Mouse (Mus musculus): ENCODE results near the gene Btbd9. TPM values are rescaled to one million over a fixed set of nuclear protein-coding genes. Genes with fewer than 3 reads are reported as not detected.

The Btbd9 gene
- total and polyA plus RNA-seq, 2 experiments from 2014 or later, result 85.5 to 138 TPM

DNA sequence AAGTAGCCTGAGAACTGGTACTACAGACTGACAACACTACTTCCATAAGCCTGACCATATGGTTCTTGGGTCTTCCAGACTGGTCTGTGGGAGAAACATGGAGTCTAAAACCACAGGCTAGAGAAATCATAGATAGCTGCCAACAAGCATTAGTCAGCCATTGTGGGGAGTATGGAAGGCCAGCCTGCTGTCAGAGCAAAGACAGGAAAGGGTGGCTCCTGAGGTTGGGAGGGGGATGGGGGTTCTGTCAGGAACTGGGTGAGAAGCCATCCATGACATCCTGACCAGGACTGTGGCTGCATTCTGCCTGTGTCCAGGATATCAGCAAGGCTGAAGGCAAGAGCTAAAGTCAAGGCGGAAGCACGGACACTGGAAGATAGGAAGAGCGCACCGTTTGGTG, 137.5 kb downstream of the Btbd9 start:
- Histone ChIP-seq H3K9me3 (ENCODE audit: low read length) (no peaks in the 10 kb centered on the region), H3K4me1 (ENCODE audit: insufficient read depth, low read length) (no peaks in the 10 kb centered on the region; the same call in 1 of the 2 replicates), H3K27me3 (ENCODE audit: insufficient read depth, low read length) (no peaks in the 10 kb centered on the region), H3K36me3 (ENCODE audit: insufficient read depth, low read length) (no peaks in the 10 kb centered on the region), H3K27ac (ENCODE audit: low read depth, low read length) (no peak overlapping the region), H3K9ac (replicated peaks; ENCODE audit: low read length, poor library complexity, severe bottlenecking) (no peak overlapping the region), H3K4me2 (ENCODE audit: low read depth, low read length, poor library complexity, severe bottlenecking) (no peak overlapping the region), H3K4me3 (ENCODE audit: low read depth, low read length) (no peak overlapping the region)
- DNase-seq (ENCODE audit: low spot score) (no peak), ATAC-seq (ENCODE audit: low FRiP score) (no peak)
- TF ChIP-seq CTCF (IDR thresholded peaks at IDR 0.05), result no peak
- 96% methylated on average over 4 of the region's 4 CpGs for WGBS

DNA sequence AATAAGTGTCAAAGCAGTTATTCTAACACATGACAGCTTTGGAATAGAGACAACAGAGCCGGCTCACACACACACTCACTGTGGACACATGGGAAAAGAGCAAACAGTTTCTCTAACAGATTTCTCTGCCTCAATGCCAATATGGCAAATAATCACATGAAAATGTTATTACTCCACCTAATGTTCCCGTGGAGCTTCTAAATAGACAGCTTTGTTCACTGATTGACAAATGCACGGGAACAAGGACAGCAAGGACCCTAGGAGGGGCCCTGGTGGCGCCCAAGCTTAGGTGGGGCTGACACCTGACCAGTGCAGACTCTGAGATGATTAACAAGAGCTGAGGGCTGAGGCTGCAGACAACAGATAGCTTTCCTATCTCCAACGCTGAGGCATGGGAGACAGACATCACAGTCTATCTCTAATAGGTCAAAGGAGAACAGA, 140.2 kb downstream of the Btbd9 start:
- no peak for ATAC-seq (ENCODE audit: low FRiP score)
- no peak for DNase-seq (ENCODE audit: low spot score)
- TF ChIP-seq CTCF (IDR thresholded peaks at IDR 0.05), result no peak
- 58% methylated on average over 5 of the region's 5 CpGs for WGBS
- Histone ChIP-seq H3K4me2 (ENCODE audit: low read depth, low read length, poor library complexity, severe bottlenecking) (no peak overlapping the region), H3K9ac (replicated peaks; ENCODE audit: low read length, poor library complexity, severe bottlenecking) (no peak overlapping the region), H3K4me1 (ENCODE audit: insufficient read depth, low read length) (no peaks in the 10 kb centered on the region; the same call in 1 of the 2 replicates), H3K9me3 (ENCODE audit: low read length) (no peaks in the 10 kb centered on the region), H3K4me3 (ENCODE audit: low read depth, low read length) (no peak overlapping the region), H3K36me3 (ENCODE audit: insufficient read depth, low read length) (no peaks in the 10 kb centered on the region), H3K27me3 (ENCODE audit: insufficient read depth, low read length) (no peaks in the 10 kb centered on the region), H3K27ac (ENCODE audit: low read depth, low read length) (no peak overlapping the region)

DNA sequence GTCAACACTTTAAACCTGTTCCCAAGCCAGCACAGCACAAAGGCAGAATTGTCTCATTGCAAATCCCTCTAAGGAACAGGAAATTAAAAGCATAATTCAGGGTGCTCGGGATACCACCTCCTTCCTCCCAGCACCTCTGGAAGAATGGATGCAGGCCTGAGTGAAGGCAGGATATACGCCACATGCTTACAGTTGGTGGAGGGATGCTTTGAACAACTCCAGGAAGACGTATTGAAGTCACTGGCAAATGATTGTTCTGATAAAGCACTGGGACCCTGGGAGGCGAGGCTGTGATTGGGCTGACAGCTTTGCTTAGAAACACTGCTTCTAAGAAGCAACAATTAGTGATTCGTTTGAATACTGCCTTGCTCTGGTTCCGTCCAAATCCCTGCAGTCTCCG, 140.8 kb downstream of the Btbd9 start:
- Histone ChIP-seq H3K4me1 (ENCODE audit: insufficient read depth, low read length) (no peaks in the 10 kb centered on the region; the same call in 1 of the 2 replicates), H3K27me3 (ENCODE audit: insufficient read depth, low read length) (no peaks in the 10 kb centered on the region), H3K27ac (ENCODE audit: low read depth, low read length) (no peak overlapping the region), H3K9me3 (ENCODE audit: low read length) (no peaks in the 10 kb centered on the region), H3K4me3 (ENCODE audit: low read depth, low read length) (no peak overlapping the region), H3K9ac (replicated peaks; ENCODE audit: low read length, poor library complexity, severe bottlenecking) (no peak overlapping the region), H3K36me3 (ENCODE audit: insufficient read depth, low read length) (no peaks in the 10 kb centered on the region), H3K4me2 (ENCODE audit: low read depth, low read length, poor library complexity, severe bottlenecking) (no peak overlapping the region)
- 55% methylated on average over 7 of the region's 7 CpGs for whole genome bisulfite sequencing
- ATAC-seq (ENCODE audit: low FRiP score), result no peak
- TF ChIP-seq CTCF (IDR thresholded peaks at IDR 0.05), result no peak
- no peak for DNase-seq (ENCODE audit: low spot score)

DNA sequence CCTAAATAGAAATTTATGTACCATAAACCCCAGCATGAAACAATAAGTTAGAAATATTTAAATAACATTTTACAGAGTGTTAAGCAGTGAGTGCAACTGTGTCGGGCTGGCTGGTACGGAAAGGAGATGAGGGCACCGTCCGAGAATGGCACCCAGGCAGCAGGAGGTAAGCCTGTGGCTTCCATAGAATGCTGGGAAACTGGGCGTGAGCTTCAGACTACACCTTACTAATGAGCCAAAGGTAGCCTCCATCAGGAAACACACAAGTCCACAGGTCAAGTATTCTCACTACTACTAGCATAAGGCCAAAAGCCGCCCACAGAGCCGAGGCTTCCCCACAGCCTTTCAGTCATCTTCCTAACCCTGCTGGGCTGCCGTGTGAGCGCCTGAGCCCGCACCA, 144.2 kb downstream of the Btbd9 start:
- Histone ChIP-seq H3K36me3 (ENCODE audit: insufficient read depth, low read length) (no peaks in the 10 kb centered on the region), H3K27ac (ENCODE audit: low read depth, low read length) (no peak overlapping the region), H3K9ac (replicated peaks; ENCODE audit: low read length, poor library complexity, severe bottlenecking) (no peak overlapping the region), H3K9me3 (ENCODE audit: low read length) (no peaks in the 10 kb centered on the region), H3K4me1 (ENCODE audit: insufficient read depth, low read length) (no peaks in the 10 kb centered on the region; the same call in 1 of the 2 replicates), H3K27me3 (ENCODE audit: insufficient read depth, low read length) (no peaks in the 10 kb centered on the region), H3K4me3 (ENCODE audit: low read depth, low read length) (no peak overlapping the region), H3K4me2 (ENCODE audit: low read depth, low read length, poor library complexity, severe bottlenecking) (no peak overlapping the region)
- no peak for TF ChIP-seq CTCF (IDR thresholded peaks at IDR 0.05)
- ATAC-seq (ENCODE audit: low FRiP score), result no peak
- WGBS, result 90% methylated on average over 10 of the region's 10 CpGs
- no peak for DNase-seq (ENCODE audit: low spot score)

DNA sequence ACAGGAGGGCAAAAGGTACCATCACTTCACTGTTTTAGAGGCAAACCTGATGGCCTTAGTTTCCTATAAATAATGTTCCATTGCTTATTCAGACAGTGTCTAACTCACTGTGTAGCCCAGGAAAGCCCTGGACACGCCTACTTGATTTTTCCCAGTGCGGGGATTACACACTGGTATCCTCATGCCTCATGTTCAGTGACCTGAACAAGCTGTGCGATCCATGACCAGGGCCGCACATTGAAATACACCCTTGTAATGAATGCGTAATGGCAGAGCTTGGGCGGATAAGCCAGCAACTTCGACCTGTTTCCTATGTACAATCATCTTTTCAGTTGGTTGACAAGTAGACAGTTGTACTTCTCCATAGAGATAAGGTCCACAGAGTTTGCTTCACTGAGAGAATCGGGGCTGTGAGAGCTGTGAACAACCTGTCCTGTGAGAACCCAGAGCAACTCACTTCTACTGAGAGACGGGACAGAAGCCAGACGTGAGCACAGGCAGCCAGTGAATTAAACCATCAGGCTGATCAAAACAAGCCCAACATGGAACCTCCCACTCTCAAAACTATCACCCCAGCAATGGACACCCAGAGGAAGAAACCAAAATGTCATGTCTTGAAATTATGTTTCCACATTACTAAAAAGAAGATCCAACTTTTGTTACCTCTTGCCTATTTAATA, 145.2 kb downstream of the Btbd9 start:
- H3K27ac ChIP-seq (ENCODE audit: low read depth, low read length), result no peak overlapping the region
- no peaks in the 10 kb centered on the region for H3K36me3 ChIP-seq (ENCODE audit: insufficient read depth, low read length)
- H3K4me1 ChIP-seq (ENCODE audit: insufficient read depth, low read length), result no peaks in the 10 kb centered on the region; the same call in 1 of the 2 replicates
- H3K9ac ChIP-seq (replicated peaks; ENCODE audit: low read length, poor library complexity, severe bottlenecking), result no peak overlapping the region
- DNase-seq (ENCODE audit: low spot score) (no peak), ATAC-seq (ENCODE audit: low FRiP score) (no peak)
- no peaks in the 10 kb centered on the region for H3K9me3 ChIP-seq (ENCODE audit: low read length)
- no peak overlapping the region for H3K4me2 ChIP-seq (ENCODE audit: low read depth, low read length, poor library complexity, severe bottlenecking)
- H3K27me3 ChIP-seq (ENCODE audit: insufficient read depth, low read length), result no peaks in the 10 kb centered on the region
- no peak overlapping the region for H3K4me3 ChIP-seq (ENCODE audit: low read depth, low read length)
- TF ChIP-seq CTCF (IDR thresholded peaks at IDR 0.05), result no peak
- 75% methylated on average over 10 of the region's 10 CpGs for WGBS

DNA sequence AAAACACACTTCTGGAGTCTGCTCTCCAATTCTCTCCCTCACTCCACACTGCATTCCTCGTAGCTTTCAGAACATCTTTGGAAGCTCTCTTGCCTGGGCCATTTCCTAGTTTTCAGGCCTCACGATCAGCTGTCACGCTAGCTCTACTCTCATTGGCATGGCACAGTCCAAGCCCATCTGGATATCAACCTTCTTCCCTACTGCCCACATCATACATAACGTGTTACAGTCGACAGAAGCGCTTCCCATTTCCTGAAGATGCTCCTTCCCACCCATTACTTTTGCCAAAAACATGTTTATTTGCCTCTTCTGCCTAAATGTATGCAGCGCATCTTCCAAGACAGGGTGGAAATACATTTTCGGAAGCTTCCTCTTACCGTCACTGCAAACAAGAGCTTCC, 147.6 kb downstream of the Btbd9 start:
- WGBS, result 94% methylated on average over 9 of the region's 9 CpGs
- no peak overlapping the region for H3K27ac ChIP-seq (ENCODE audit: low read depth, low read length)
- ATAC-seq (ENCODE audit: low FRiP score), result no peak

More for the DNA sequence above, 147.6 kb downstream of the Btbd9 start:
- Histone ChIP-seq H3K4me2 (ENCODE audit: low read depth, low read length, poor library complexity, severe bottlenecking) (no peak overlapping the region), H3K4me1 (ENCODE audit: insufficient read depth, low read length) (no peaks in the 10 kb centered on the region), H3K36me3 (ENCODE audit: insufficient read depth, low read length) (no peaks in the 10 kb centered on the region), H3K9ac (replicated peaks; ENCODE audit: low read length, poor library complexity, severe bottlenecking) (no peak overlapping the region), H3K27me3 (ENCODE audit: insufficient read depth, low read length) (no peaks in the 10 kb centered on the region), H3K9me3 (ENCODE audit: low read length) (no peaks in the 10 kb centered on the region), H3K4me3 (ENCODE audit: low read depth, low read length) (no peak overlapping the region)
- no peak for DNase-seq (ENCODE audit: low spot score)
- no peak for TF ChIP-seq CTCF (IDR thresholded peaks at IDR 0.05)

All from midbrain, postnatal 0 days (tissue).